Mouse (Mus musculus): ENCODE results near the gene Cacna2d1. TPM values are rescaled to one million over a fixed set of nuclear protein-coding genes. Genes with fewer than 3 reads are reported as not detected.

Gene Cacna2d1
- polyA plus RNA-seq, 1 experiment from 2014 or later = 15.0 TPM

DNA sequence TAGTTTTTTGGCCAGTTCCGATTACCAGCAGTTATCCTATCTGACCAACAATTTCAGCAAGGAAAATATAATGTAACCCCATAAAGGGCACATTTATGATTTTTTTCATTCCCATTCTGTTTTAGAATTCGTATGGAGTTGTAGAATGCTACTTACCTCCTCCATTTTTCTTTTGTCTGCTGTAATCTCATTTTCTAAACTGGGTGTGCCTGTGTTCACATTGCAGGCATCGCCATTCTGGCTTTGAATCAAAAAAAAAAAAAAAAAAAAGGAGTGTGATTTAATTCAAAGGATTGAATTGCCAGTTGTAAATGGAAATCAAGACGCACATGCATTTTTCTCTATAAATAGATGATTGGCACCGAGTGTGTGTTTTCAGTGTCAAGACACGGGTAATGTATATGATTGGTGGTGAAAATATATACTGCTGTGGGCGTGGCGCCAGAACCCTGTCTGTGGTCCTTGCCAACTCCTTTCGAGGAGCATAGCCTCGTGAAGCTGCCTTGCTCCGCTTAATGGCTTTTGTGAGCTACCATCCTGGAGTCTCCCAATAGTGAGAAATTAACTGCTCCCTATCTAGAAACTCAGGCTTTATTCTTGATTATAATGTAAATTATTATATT lies 158.7 kb downstream of the Cacna2d1 start:
- Histone ChIP-seq H3K36me3 (no peaks in the 10 kb centered on the region), H3K4me1 (replicated peaks) (no peaks in the 10 kb centered on the region), H3K27me3 (ENCODE audit: insufficient read depth, poor library complexity, severe bottlenecking) (no peaks in the 10 kb centered on the region), H3K27ac (no peak overlapping the region), H3K9me3 (no peaks in the 10 kb centered on the region), H3K4me3 (no peak overlapping the region)
- no peak for DNase-seq (ENCODE audit: low spot score)
- 93% methylated on average over 11 of the region's 11 CpGs for WGBS

DNA sequence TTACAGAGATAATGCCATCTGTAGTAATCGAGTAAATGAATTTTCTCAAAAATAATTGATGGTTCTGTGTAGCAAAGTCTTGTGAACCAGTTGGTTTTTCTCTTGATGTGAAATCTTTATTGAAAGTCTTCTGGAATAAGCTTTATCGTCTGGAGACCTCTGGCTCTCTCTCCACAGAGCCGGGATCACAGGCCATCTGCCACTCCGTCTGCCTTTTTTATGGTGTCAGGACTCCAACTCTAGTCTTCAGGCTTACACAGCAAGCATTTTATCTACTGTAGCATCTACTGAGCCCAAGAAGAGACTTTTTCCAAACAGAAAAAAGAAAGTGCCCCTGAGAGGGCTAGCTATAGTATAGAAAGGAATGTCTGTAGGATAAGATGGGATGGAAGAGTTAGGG lies 160.9 kb downstream of the Cacna2d1 start:
- 79% methylated on average over 4 of the region's 4 CpGs for WGBS
- Histone ChIP-seq H3K27ac (no peak overlapping the region), H3K4me3 (no peak overlapping the region), H3K27me3 (ENCODE audit: insufficient read depth, poor library complexity, severe bottlenecking) (no peaks in the 10 kb centered on the region), H3K36me3 (no peaks in the 10 kb centered on the region), H3K4me1 (replicated peaks) (no peaks in the 10 kb centered on the region), H3K9me3 (no peaks in the 10 kb centered on the region)
- DNase-seq (ENCODE audit: low spot score) = no peak

DNA sequence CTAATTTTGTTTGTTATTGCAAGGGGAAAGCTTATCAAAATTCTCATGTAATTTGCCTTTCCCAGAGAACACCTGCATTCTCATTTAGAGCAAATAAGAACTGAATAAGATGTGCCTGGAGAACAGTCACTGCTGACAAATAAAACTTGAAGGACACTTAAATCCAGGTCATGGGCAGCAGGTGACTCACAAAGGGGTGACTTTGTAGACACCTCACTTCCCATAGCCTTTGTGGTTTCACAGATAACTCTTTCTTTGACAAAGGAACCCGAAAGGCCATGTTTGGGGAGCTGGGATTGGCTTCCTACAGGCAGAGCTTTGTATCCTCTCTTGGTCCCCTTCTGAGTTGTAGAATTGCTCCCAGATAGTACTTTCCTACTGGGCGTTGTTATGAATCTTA lies 164.3 kb downstream of the Cacna2d1 start:
- Histone ChIP-seq H3K4me1 (replicated peaks) (no peaks in the 10 kb centered on the region), H3K36me3 (no peaks in the 10 kb centered on the region), H3K4me3 (no peak overlapping the region), H3K9me3 (no peaks in the 10 kb centered on the region), H3K27ac (no peak overlapping the region), H3K27me3 (ENCODE audit: insufficient read depth, poor library complexity, severe bottlenecking) (no peaks in the 10 kb centered on the region)
- WGBS = 82% methylated on average over 2 of the region's 2 CpGs
- DNase-seq (ENCODE audit: low spot score) = no peak

DNA sequence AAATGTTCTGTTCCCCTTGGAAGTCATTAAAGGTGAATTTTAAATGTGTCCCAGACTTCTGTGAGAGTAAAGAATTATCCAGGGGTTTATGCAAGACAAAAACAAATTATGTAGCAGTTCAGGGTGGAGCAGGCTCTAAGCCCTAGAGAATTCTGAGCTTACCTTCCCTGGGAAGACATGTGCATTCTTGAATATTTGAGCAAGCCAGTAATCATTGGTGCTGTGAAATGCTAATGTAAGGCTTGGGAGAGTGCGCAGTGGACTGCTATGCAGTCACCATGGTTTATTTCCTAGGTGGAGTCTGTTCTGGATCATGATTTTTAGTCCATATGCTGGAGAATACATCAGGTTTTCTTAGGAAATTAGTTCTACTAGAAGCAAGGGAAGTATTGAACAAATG lies 167.3 kb downstream of the Cacna2d1 start:
- Histone ChIP-seq H3K27me3 (ENCODE audit: insufficient read depth, poor library complexity, severe bottlenecking) (no peaks in the 10 kb centered on the region), H3K4me3 (no peak overlapping the region), H3K36me3 (no peaks in the 10 kb centered on the region), H3K9me3 (no peaks in the 10 kb centered on the region), H3K4me1 (replicated peaks) (no peaks in the 10 kb centered on the region), H3K27ac (no peak overlapping the region)
- 94% methylated on average over 1 of the region's 1 CpGs for WGBS
- no peak for DNase-seq (ENCODE audit: low spot score)

DNA sequence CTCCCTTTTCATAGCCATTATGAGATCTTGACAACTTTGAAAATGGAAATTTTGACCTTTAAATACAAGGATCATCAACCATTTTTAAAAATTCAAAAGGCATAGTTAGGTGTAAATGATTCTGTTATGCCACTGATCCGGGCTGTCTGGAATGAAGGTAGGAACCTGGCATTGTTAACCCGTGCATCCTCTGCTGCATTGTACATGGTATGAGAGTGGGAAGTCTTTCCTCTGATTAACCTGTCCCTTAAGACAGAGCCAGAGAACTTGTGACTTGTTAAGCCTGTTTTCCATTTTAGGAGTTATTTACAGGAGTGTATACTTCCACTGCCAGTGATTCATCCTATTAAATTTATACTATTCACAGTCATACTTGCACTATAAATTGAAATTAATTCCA lies 171.2 kb downstream of the Cacna2d1 start:
- no peaks in the 10 kb centered on the region for H3K27me3 ChIP-seq (ENCODE audit: insufficient read depth, poor library complexity, severe bottlenecking)
- DNase-seq (ENCODE audit: low spot score) = no peak
- H3K36me3 ChIP-seq = no peaks in the 10 kb centered on the region
- H3K27ac ChIP-seq = no peak overlapping the region
- no peak overlapping the region for H3K4me3 ChIP-seq
- WGBS = 75% methylated on average over 2 of the region's 2 CpGs
- H3K9me3 ChIP-seq = no peaks in the 10 kb centered on the region
- H3K4me1 ChIP-seq (replicated peaks) = no peaks in the 10 kb centered on the region

DNA sequence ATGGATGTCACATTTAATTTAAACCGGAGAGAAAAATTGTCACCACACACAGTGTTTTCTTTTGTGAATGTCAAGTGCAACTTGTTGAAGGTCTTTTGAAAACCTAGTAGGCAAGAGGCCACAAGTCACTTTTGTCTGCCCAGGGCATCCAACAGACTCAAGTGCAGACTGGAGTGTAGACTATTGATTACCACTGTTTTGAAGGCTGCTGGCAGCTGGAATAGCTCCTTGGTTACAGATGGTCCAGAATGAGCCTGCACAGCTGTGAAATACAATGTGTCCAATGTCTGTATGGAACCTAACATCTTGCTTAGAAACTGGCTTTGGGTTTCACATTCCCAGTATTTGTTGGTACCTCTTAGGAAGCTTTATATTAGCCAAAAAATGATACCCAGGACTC lies 176.2 kb downstream of the Cacna2d1 start:
- Histone ChIP-seq H3K27ac (no peak overlapping the region), H3K9me3 (no peaks in the 10 kb centered on the region), H3K36me3 (no peaks in the 10 kb centered on the region), H3K4me1 (replicated peaks) (no peaks in the 10 kb centered on the region), H3K27me3 (ENCODE audit: insufficient read depth, poor library complexity, severe bottlenecking) (no peaks in the 10 kb centered on the region), H3K4me3 (no peak overlapping the region)
- DNase-seq (ENCODE audit: low spot score) = no peak
- 79% methylated on average over 1 of the region's 1 CpGs for WGBS

DNA sequence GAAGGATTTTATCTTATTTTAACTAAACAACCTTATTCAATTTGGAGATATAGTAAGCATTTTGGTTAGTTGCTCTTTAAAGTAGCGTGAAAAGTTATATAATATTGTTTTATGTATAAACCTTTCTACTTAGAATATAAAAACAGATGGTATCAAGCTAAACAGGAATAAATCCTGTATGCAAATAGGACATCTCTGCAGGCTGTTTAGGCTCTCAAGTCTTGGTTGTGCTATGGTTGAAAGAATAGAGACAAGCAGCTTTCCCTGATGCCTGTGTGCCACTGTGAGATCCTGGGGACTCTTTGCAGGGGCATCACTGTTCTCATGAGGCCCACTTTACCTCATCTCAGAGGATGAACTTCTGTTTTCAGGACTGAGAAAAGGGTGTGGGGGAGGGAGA lies 179.4 kb downstream of the Cacna2d1 start:
- 78% methylated on average over 1 of the region's 1 CpGs for WGBS
- Histone ChIP-seq H3K27ac (no peak overlapping the region), H3K36me3 (no peaks in the 10 kb centered on the region), H3K4me3 (no peak overlapping the region), H3K27me3 (ENCODE audit: insufficient read depth, poor library complexity, severe bottlenecking) (no peaks in the 10 kb centered on the region), H3K4me1 (replicated peaks) (no peaks in the 10 kb centered on the region), H3K9me3 (no peaks in the 10 kb centered on the region)
- no peak for DNase-seq (ENCODE audit: low spot score)

DNA sequence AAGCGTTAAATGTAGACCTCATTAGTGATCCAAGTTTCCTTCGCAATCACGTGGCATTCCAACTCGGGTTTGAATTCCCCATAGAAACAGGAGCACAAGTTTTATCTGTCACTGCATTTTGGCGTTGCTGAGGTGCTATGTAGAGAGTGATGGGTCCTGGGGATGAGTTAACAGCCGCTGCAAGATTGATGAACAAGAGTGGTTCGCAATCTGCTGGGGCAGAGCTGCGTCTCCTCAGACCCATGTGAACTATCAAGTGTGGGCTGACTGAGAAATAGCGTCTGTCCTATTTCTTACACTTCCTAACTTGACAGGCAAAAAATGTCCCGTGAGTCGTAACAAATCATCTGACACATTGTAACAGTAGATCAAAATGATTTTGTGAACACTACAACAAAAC lies 186.8 kb downstream of the Cacna2d1 start:
- 86% methylated on average over 11 of the region's 11 CpGs for WGBS
- Histone ChIP-seq H3K9me3 (no peaks in the 10 kb centered on the region), H3K4me1 (replicated peaks) (no peaks in the 10 kb centered on the region), H3K27ac (no peak overlapping the region), H3K27me3 (ENCODE audit: insufficient read depth, poor library complexity, severe bottlenecking) (no peaks in the 10 kb centered on the region), H3K36me3 (no peaks in the 10 kb centered on the region), H3K4me3 (no peak overlapping the region)
- no peak for DNase-seq (ENCODE audit: low spot score)

DNA sequence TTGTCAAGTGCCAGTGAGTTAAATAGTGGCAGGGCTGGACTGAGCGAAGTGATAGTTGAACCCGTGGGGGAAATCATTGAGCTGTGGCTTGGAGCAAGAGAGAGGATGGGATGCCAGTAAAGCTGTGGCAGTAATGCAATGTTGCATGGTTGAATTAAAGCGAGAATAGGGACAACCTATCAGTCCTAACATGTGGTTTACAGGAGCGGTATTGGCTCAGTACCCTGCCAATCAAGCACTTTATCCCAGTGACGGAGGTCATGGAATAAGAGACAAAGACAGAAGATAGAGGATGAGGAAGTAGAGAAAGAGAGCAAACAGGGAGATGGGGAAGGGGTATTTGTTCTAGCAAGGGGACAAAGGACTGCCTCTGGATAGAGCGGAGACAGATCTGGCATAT lies 187.6 kb downstream of the Cacna2d1 start:
- no peaks in the 10 kb centered on the region for H3K36me3 ChIP-seq
- H3K9me3 ChIP-seq = no peaks in the 10 kb centered on the region
- no peak overlapping the region for H3K27ac ChIP-seq
- no peak overlapping the region for H3K4me3 ChIP-seq
- no peaks in the 10 kb centered on the region for H3K27me3 ChIP-seq (ENCODE audit: insufficient read depth, poor library complexity, severe bottlenecking)
- no peak for DNase-seq (ENCODE audit: low spot score)
- 91% methylated on average over 6 of the region's 6 CpGs for WGBS
- no peaks in the 10 kb centered on the region for H3K4me1 ChIP-seq (replicated peaks)

DNA sequence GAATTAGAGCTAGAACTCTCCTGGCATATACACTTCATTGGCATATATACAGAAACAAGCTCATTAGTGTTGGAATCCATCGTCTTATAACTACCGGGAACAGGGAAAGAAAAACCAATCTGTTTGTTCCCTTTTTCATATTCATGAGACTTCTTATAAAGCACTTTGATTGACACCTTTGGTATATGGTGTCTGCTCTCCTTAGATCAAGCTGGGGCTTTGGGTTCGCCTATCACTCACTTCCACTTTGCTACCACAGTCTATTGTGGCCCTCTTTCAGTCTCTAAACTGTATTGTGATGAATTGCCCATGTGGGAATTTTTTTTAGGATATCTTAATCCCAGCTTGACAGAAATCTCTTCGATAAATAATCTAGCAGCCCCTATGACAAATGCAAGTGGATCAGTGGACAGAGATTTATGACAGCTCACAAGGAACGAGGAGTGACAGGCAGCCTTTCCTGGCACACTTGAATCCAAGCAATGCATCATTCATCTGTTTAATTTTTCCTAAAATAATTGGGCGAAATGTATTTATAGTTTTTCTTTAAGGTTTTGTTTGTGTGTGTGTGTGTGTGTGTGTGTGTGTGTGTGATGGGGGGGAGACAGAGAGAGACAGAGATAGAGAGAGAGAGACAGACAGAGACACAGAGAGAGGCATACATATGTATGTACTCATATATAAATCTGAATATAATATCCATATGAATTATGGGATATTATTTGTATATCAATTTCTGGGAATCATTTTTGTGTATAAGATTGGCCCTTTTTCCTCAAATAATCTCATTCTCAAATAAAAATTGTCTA lies 200.0 kb downstream of the Cacna2d1 start:
- H3K27ac ChIP-seq = no peak overlapping the region
- no peak for DNase-seq (ENCODE audit: low spot score)

DNA sequence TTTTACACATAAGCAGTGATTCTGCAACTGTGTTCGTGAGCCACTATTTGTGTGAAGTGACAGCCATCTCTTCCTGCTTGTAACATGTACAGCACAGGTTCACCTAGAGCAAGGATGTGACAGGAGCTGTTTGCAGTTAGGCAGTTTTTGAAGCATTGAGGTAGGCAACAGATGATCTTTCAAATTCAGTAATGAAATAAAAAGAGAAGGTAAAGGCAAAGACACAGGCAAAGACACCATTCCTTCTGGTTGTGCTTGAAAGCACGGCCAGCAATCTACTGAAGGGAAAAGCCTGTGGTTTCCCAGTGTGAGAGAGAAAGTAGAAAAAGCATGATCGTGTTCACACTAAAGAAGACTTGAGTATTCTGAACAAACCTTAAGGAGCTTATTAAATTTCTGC lies 201.5 kb downstream of the Cacna2d1 start:
- Histone ChIP-seq H3K9me3 (no peaks in the 10 kb centered on the region), H3K36me3 (no peaks in the 10 kb centered on the region), H3K4me3 (no peak overlapping the region), H3K27me3 (ENCODE audit: insufficient read depth, poor library complexity, severe bottlenecking) (no peaks in the 10 kb centered on the region), H3K27ac (no peak overlapping the region), H3K4me1 (replicated peaks) (peaks cover 6% of the 10 kb centered on the region; the same call in 1 of the 2 replicates)
- 82% methylated on average over 3 of the region's 3 CpGs for WGBS
- DNase-seq (ENCODE audit: low spot score) = no peak

More for the DNA sequence above, 200.0 kb downstream of the Cacna2d1 start:
- Histone ChIP-seq H3K36me3 (no peaks in the 10 kb centered on the region), H3K9me3 (no peaks in the 10 kb centered on the region), H3K27me3 (ENCODE audit: insufficient read depth, poor library complexity, severe bottlenecking) (no peaks in the 10 kb centered on the region), H3K4me3 (no peak overlapping the region), H3K4me1 (replicated peaks) (peaks cover 6% of the 10 kb centered on the region; the same call in 1 of the 2 replicates)
- 67% methylated on average over 6 of the region's 6 CpGs for WGBS

DNA sequence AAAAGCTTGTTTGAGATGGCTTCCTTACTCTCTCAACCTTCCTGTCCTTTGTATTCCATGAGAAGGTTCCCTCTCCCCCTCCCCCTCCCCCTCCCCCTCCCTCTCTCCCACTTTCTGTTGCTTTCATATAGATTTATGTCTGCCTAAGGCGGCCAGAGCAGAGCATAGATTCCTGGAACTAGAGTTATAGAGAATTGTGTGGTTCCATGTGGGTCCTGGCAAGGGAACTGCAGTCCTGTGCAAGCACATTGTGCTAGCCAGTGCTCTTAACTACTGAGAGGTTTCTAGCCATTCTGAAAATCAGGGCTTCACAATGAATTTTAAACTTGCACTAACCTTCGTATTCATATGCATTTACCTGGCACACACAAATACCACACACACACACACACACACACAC lies 202.3 kb downstream of the Cacna2d1 start:
- DNase-seq (ENCODE audit: low spot score) = no peak
- no peaks in the 10 kb centered on the region for H3K36me3 ChIP-seq
- WGBS = 83% methylated on average over 2 of the region's 2 CpGs
- H3K27me3 ChIP-seq (ENCODE audit: insufficient read depth, poor library complexity, severe bottlenecking) = no peaks in the 10 kb centered on the region
- no peak overlapping the region for H3K4me3 ChIP-seq
- H3K9me3 ChIP-seq = no peaks in the 10 kb centered on the region
- H3K4me1 ChIP-seq (replicated peaks) = peaks cover 6% of the 10 kb centered on the region; the same call in 1 of the 2 replicates
- H3K27ac ChIP-seq = no peak overlapping the region

DNA sequence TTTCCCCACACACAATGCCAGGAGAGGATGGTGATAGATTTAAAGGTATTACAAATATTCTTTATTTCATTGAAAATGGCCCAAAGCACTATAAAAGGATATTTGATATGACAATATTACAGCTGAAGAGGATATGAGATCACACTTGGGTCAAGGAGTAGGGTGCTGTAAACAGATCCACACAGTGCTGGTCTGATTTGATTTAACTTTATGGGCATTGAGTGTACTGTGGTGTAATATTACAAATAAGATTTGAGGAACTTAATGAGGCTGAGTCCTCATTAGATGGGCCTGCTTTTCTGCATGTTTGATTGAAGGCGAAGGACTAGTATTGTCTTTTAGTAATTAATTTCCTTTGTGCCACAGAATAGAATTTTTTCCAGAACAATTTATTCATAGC lies 212.1 kb downstream of the Cacna2d1 start:
- Histone ChIP-seq H3K4me3 (no peak overlapping the region), H3K27me3 (ENCODE audit: insufficient read depth, poor library complexity, severe bottlenecking) (no peaks in the 10 kb centered on the region), H3K36me3 (no peaks in the 10 kb centered on the region), H3K27ac (no peak overlapping the region), H3K9me3 (no peaks in the 10 kb centered on the region), H3K4me1 (replicated peaks) (no peaks in the 10 kb centered on the region)
- no peak for DNase-seq (ENCODE audit: low spot score)
- 87% methylated on average over 1 of the region's 1 CpGs for WGBS
